Mouse (Mus musculus): Measurements from ENCODE around the gene Stx16. TPM values are rescaled to one million over a fixed set of nuclear protein-coding genes. Genes with fewer than 3 reads are reported as not detected.

The Stx16 gene
- polyA plus RNA-seq (2012), result 43.3 and 74.3 TPM in 2 replicates

DNA sequence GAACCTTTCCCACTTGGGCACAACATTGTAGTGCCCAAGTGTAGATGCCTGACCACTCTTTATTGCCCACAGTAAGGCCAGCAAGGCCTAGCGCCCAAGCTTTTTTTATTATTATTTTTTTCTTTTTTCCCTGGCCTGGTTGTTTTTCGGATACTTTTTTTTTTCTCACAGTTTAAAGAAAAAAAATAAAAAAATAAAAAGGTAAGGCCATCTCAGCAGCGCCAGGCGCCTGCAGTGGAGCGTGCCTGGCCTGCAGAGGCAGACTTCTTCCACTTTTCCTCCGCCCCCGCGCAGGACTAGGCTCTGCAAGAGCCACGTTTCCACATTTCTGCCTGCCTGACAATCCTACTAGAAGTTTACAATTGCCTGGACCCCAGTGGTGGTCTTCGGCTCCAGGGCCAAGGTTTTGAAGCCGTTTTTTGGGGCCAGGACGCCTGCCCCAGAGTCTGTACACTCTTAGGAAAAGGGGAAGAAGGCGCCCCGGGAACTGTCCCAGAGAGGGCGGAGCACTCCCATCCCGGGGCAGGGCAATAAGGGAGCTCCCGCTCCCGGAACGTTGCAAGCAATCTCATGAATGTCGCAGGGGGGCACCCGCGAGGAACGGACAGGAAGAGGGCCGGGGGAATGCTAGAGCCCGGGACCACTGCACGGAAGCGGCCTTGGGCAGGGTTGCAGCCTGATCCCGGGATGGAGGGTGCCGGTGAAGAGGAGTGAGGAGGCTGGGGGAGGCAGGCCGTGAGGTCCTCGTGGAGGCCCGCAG lies at the start of gene Stx16:
Stx16 (plus strand) TSS at position 636 of the 760 bp plus-strand sequence.
- no peak for TF ChIP-seq GATA1 (IDR thresholded peaks at IDR 0.05; ENCODE audit: low read length)

- no peak for TF ChIP-seq GATA1 (IDR thresholded peaks at IDR 0.05; ENCODE audit: low read length)
Observed at GRCm38 (mm10) chr2:174026406-174026805, 49.7 kb upstream of the Stx16 start.

DNA sequence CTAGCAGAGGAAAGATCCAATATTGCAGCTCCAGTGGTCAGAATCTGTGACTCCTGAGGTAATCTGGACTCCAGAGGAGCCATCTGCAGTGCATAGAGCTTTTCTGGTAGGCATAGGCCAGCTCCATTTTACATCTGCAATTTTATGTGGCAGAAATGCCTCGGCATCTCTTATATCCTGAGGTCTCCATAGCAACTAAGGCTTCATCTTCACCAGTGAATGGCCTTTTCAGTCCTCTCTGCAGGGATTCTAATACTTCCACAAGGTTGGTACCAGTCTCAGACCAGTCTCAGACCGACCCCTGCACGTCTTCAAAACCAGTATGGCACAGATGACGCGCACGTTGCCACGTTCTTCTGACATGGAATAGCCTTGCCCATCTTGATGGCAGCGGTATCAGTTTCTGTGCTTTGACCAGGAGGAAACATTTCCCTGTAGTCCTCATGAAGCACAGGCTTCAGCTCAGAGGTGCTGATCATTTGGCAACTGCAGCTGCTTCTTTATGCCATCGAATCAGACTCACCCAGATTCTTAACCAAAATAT lies 42.8 kb upstream of the Stx16 start:
- TF ChIP-seq GATA1 (IDR thresholded peaks at IDR 0.05; ENCODE audit: low read length), result no peak

GRCm38 (mm10) chr2:174047656-174048055 lies 28.5 kb upstream of the Stx16 start:
- no peak for TF ChIP-seq GATA1 (IDR thresholded peaks at IDR 0.05; ENCODE audit: low read length)

DNA sequence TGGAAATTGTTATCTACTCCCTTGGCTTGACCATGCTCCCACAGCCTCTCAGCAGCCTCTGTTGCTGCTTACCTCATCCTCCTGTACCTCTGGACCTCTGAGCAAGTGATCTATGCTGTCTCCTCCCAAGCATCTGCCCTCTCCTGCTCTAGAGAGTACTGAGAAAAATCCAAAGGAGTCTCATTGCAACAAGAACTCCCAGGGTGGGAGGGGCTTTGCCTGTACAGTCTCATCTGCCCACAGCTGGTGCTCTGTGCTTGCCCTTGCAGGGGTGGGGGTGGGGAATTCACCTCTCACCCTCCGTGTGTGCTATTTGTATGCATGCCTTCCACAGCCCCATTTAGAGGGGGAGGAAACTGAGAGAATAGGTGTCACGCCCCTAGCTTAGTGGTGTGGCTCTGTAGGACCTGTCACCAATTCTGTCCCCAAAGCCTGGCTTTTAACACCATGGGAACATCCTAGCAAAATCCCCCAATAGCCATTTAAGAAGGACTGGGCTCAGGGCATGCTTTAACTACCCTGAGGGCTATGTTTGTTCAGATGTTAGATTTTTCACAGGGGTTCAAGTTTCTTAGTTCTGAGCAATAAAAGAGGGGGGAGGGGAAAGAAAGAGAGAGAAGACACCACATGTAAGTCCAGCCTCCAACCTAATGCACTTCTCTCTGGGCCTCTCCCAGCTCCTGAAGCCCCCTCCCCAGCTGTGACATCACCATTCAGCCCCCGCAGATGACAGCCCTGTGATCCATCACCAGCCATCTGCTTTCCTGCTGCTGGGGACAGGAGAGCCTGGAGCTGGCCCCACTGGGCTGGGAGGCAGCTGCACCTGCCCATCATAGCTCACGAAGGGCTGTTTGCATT lies 26.4 kb upstream of the Stx16 start:
- no peak for TF ChIP-seq GATA1 (IDR thresholded peaks at IDR 0.05; ENCODE audit: low read length)

DNA sequence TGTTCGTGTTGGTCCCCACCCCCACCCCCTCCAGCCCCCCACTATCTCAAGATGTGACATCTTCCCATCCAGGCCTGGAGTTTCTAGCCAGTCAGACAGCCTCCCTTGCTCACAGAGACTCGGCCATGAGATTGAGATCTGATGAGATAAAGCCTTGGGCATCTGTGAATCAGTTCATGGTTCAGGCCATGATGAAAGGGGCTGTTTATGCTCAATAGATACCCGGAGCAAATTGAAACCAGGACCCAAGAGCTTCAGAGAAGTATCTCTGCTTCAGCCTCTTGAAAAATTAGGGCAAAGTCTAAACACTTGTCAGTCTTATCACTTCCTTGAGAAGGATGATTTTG lies 25.8 kb upstream of the Stx16 start:
- no peak for TF ChIP-seq GATA1 (IDR thresholded peaks at IDR 0.05; ENCODE audit: low read length)

DNA sequence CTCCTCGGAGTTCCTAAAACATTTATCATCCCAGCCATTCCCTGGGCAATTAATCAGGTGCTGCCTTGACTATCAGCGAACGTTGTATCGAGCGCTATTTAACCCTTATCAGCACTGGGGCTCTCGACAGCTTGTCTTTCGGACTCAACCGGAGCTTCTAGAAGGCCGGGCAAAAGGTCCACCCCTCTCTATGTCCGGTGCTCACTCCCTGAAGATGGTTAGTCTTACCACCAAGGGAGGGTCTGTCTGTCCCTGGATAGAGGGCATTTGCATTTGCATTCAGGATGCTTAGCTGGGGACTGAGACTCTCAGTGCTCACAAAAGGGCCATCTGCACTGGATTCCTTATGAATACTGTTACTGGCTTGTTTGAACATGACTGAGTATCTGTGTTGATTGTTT lies 25.0 kb upstream of the Stx16 start:
- TF ChIP-seq GATA1 (IDR thresholded peaks at IDR 0.05; ENCODE audit: low read length), result no peak

DNA sequence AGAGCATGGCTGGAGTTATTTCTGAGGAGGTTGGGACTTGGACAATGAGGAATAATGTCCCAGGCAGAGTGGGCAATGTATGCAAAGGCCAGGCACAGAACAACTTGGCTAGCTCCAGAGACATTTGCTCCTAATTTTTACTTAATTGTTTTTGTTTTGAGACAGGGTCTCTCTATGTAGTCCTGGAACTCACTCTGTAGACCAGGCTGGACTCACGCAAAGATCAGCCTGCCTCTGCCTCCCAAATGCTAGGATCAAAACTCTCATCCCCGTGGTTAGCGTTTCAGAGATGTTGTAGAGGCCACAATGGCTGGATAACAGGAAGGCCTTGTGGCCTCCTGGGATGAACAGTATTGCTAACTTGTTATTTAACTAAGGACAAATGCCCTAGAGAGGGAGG lies 21.6 kb upstream of the Stx16 start:
- TF ChIP-seq GATA1 (IDR thresholded peaks at IDR 0.05; ENCODE audit: low read length), result no peak

- TF ChIP-seq GATA1 (IDR thresholded peaks at IDR 0.05; ENCODE audit: low read length), result no peak
Observed at GRCm38 (mm10) chr2:174057730-174058129, 18.4 kb upstream of the Stx16 start.

GRCm38 (mm10) chr2:174058316-174058939 lies 17.7 kb upstream of the Stx16 start:
- TF ChIP-seq GATA1 (IDR thresholded peaks at IDR 0.05; ENCODE audit: low read length), result no peak

DNA sequence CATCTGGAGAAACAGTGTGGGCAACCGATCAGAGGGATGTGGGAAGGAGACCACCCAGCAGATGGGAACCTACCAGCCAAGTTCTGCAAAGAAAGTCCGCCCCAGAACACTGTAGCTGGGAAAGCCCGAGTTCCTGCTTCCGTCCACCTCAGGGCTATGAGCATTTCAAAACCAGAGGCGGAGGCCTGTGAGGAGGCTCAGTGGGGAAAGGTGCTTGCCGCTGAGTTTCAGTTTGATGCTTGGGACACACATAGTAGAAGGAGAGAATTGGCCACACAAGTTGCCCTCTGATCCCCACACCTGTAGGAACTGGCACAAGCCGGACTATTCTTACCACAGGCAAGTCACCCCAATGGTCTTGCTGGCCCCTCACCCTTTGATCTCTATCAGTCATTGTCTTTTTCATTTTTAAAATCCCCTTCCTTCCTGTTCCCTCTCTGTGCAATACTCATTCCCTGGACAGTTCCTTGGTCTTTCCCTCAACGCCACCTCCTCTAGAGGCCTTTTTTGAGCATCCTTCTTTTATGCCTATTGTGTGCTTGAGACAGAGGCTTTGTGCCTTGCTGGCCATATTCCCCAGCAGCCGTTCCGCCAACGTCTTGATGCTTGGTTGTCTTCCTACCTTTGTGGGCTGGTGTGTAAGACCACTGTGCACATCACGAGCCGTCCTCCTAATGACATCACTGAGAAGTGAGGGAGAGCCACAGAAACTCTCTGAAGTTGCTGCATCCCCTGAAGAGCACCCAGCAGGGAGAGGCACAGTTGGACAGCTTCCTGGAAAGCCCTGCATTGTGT lies 16.3 kb upstream of the Stx16 start:
- no peak for TF ChIP-seq GATA1 (IDR thresholded peaks at IDR 0.05; ENCODE audit: low read length)

DNA sequence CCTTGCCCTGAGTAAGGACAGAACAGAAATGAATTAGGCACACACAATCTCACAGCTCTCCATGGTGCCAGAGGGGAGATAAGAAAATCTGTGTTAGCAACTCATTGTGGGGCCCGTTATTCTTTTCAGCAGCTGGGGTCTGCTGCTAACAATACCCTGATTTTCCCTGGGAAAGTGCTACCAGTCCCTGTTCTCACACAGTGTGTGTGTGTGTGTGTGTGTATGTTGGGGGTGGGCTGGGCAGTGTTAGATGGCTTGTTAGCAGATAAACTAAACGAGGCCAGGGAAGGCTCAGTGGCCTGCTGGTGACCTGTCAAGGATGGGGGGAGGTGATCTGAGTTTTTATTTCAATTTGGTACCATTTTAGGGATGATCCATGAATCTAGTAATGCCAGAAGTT lies 14.9 kb upstream of the Stx16 start:
- TF ChIP-seq GATA1 (IDR thresholded peaks at IDR 0.05; ENCODE audit: low read length), result no peak

- TF ChIP-seq GATA1 (IDR thresholded peaks at IDR 0.05; ENCODE audit: low read length), result no peak
Observed at GRCm38 (mm10) chr2:174063074-174063473, 13.0 kb upstream of the Stx16 start.

GRCm38 (mm10) chr2:174063527-174064211 lies 12.4 kb upstream of the Stx16 start:
- TF ChIP-seq GATA1 (IDR thresholded peaks at IDR 0.05; ENCODE audit: low read length), result no peak

Data from G1E-ER4 (cell line).